Mouse (Mus musculus) ES-E14 (cell line): ENCODE results near the gene Enpp1. TPM values are rescaled to one million over a fixed set of nuclear protein-coding genes. Genes with fewer than 3 reads are reported as not detected.

Source experiments
- DNase-seq: peaks from one replicate; pipeline ENCODE4 v3.0.0-alpha.2; 2013; ENCODE audit warnings: low read depth, low spot score
- H3K27ac ChIP-seq: 2 replicates; pipeline ENCODE4 v1.5.1; 2012; ENCODE audit warnings: low read depth, mild to moderate bottlenecking, low read length, moderate library complexity, mixed read lengths; ENCODE audit not compliant: poor library complexity, insufficient read depth, severe bottlenecking
- H3K36me3 ChIP-seq: 2 replicates; pipeline ENCODE4 v1.6.1; 2012; ENCODE audit warnings: mild to moderate bottlenecking, low read length, moderate library complexity, mixed read lengths; ENCODE audit not compliant: control insufficient read depth, poor library complexity, insufficient read depth, severe bottlenecking
- H3K4me1 ChIP-seq, 2 experiments: fragments of 150-350 bp in 1 of 2; sonication (generic) in 1 of 2; 2 replicates each; pipeline ENCODE4 v1.6.1; 2012; ENCODE audit warnings: low read length in 2 of 2, mild to moderate bottlenecking in 1 of 2, mixed read lengths in 1 of 2; ENCODE audit not compliant: control insufficient read depth in 2 of 2, insufficient read depth in 2 of 2, poor library complexity in 1 of 2
- H3K4me3 ChIP-seq, 2 experiments: fragments of 150-350 bp in 1 of 2; sonication (generic) in 1 of 2; 2 replicates each; pipeline ENCODE4 v1.5.1; 2012; ENCODE audit warnings: low read length in 2 of 2, low read depth in 1 of 2, mild to moderate bottlenecking in 1 of 2, mixed read lengths in 1 of 2; ENCODE audit not compliant: insufficient read depth in 1 of 2, poor library complexity in 1 of 2, severe bottlenecking in 1 of 2
- H3K9ac ChIP-seq: 2 replicates; pipeline ENCODE4 v1.6.1; 2012; ENCODE audit warnings: low read depth, mild to moderate bottlenecking, low read length, mixed read lengths; ENCODE audit not compliant: poor library complexity, insufficient read depth, severe bottlenecking
- H3K9me3 ChIP-seq: fragments of 150-350 bp; sonication (generic); 2 replicates; pipeline ENCODE4 v1.6.1; 2012; ENCODE audit warnings: low read depth, mild to moderate bottlenecking, low read length; ENCODE audit not compliant: control insufficient read depth, insufficient read depth
- CHD2 ChIP-seq: IDR thresholded peaks from 2 replicates; pipeline ENCODE4 v1.6.1; 2014; ENCODE audit warnings: mild to moderate bottlenecking, low read depth, low read length, inconsistent platforms
- HCFC1 ChIP-seq: IDR thresholded peaks from 2 replicates; pipeline ENCODE4 v1.6.1; 2012; ENCODE audit warnings: low read length, inconsistent platforms, borderline replicate concordance; ENCODE audit not compliant: insufficient read depth
- MAFK ChIP-seq: IDR thresholded peaks from 2 replicates; pipeline ENCODE4 v1.6.1; 2014; ENCODE audit warnings: mild to moderate bottlenecking, low read depth, low read length, inconsistent platforms; ENCODE audit not compliant: insufficient read depth
- ZC3H11A ChIP-seq: IDR thresholded peaks from 2 replicates; pipeline ENCODE4 v1.6.1; 2012; ENCODE audit warnings: low read depth, mild to moderate bottlenecking, inconsistent platforms, low read length, borderline replicate concordance
- ZNF384 ChIP-seq: IDR thresholded peaks from 2 replicates; pipeline ENCODE4 v1.6.1; 2012; ENCODE audit warnings: low read depth, low read length, inconsistent platforms
- in situ Hi-C, 2 experiments: fragments of 600-800 bp; cut with MboI; formaldehyde crosslinking; loops; one replicate each; pipeline ENCODE4 v1.15.1; 2025; ENCODE audit warnings: low sequenced_read_pairs in 2 of 2, inconsistent platforms in 1 of 2; ENCODE audit not compliant: unreplicated experiment in 2 of 2
- total RNA-seq: library from RNA; depleted of rRNA; stranded (reverse); fragments of 300-350 nt; gene quantifications from 2 replicates; pipeline ENCODE4 v1.2.3, GENCODE M21; 2012

The Enpp1 gene
- total RNA-seq, 1 experiment, result 0.62 TPM

- H3K27ac ChIP-seq, result no peak overlapping the region
- TF ChIP-seq CHD2 (no peak), ZNF384 (no peak)
Observed at GRCm38 (mm10) chr10:24615799-24616198, 96.2 kb downstream of the Enpp1 start.

GRCm38 (mm10) chr10:24614726-24615125 is 97.2 kb downstream of the Enpp1 start:
- no peak overlapping the region for H3K27ac ChIP-seq
- no peaks in the 10 kb centered on the region for H3K9me3 ChIP-seq
- in situ Hi-C loops, result loop anchor here (10.0 to 25.0 kb wide), 5 partner anchors 227 to 827 kb away; partner anchors contain the start of genes Rps12 (in 1 of the 2), Slc18b1 (in 1 of the 2), Taar4 (in 1 of the 2) and Taar5 (in 1 of the 2)
- peaks cover 2 to 9% of the 10 kb centered on the region in 2 experiments; a peak in 3 of 4 replicates for H3K4me1 ChIP-seq
- H3K4me3 ChIP-seq, result no peak overlapping the region
- no peaks in the 10 kb centered on the region for H3K36me3 ChIP-seq
- no peak overlapping the region for H3K9ac ChIP-seq
- DNase-seq, result no peak
- TF ChIP-seq CHD2 (no peak), HCFC1 (no peak), ZC3H11A (no peak), ZNF384 (no peak), MAFK (no peak)

More at GRCm38 (mm10) chr10:24615799-24616198, 96.2 kb downstream of the Enpp1 start:
- Histone ChIP-seq H3K4me3 (no peak overlapping the region), H3K36me3 (no peaks in the 10 kb centered on the region), H3K9ac (no peak overlapping the region), H3K9me3 (no peaks in the 10 kb centered on the region), H3K4me1 (peaks cover 1 to 7% of the 10 kb centered on the region in 2 experiments; a peak in 2 of 4 replicates)
- DNase-seq, result no peak
- in situ Hi-C loops, result loop anchor here (10.0 to 25.0 kb wide), 5 partner anchors 228 to 828 kb away; partner anchors contain the start of genes Rps12 (in 1 of the 2), Slc18b1 (in 1 of the 2), Taar4 (in 1 of the 2) and Taar5 (in 1 of the 2)

- Histone ChIP-seq H3K36me3 (no peaks in the 10 kb centered on the region), H3K4me3 (no peak overlapping the region), H3K27ac (no peak overlapping the region), H3K9me3 (no peaks in the 10 kb centered on the region), H3K9ac (no peak overlapping the region), H3K4me1 (peaks cover 3 to 5% of the 10 kb centered on the region in 2 experiments; a peak in 2 of 4 replicates)
- no peak for DNase-seq
- no peak for TF ChIP-seq ZNF384
- TF ChIP-seq MAFK, result no peak
- no peak for TF ChIP-seq HCFC1
- no peak for TF ChIP-seq CHD2
- no peak for TF ChIP-seq ZC3H11A
- in situ Hi-C loops, result loop anchor here (10.0 to 25.0 kb wide), 5 partner anchors 222 to 822 kb away; partner anchors contain the start of genes Rps12 (in 1 of the 2), Slc18b1 (in 1 of the 2), Taar4 (in 1 of the 2) and Taar5 (in 1 of the 2)
Observed at GRCm38 (mm10) chr10:24609766-24610165, 102.2 kb downstream of the Enpp1 start.

GRCm38 (mm10) chr10:24609146-24609545 is 102.8 kb downstream of the Enpp1 start:
- no peak for TF ChIP-seq HCFC1
- no peak for TF ChIP-seq MAFK
- TF ChIP-seq ZC3H11A, result no peak
- no peak for TF ChIP-seq ZNF384
- TF ChIP-seq CHD2, result no peak
- H3K9me3 ChIP-seq, result no peaks in the 10 kb centered on the region
- no peak overlapping the region for H3K4me3 ChIP-seq
- peaks cover 3 to 5% of the 10 kb centered on the region in 2 experiments; a peak in 2 of 4 replicates for H3K4me1 ChIP-seq
- no peak for DNase-seq
- H3K9ac ChIP-seq, result no peak overlapping the region
- in situ Hi-C loops, result loop anchor here (25.0 kb wide), 4 partner anchors 222 to 822 kb away; partner anchors contain the start of genes Rps12 (in 1 of the 2), Slc18b1 (in 1 of the 2), Taar4 (in 1 of the 2) and Taar5 (in 1 of the 2)
- H3K36me3 ChIP-seq, result no peaks in the 10 kb centered on the region
- H3K27ac ChIP-seq, result no peak overlapping the region
